Mouse (Mus musculus): ENCODE measurements around the gene Barhl2.

Gene Barhl2

DNA sequence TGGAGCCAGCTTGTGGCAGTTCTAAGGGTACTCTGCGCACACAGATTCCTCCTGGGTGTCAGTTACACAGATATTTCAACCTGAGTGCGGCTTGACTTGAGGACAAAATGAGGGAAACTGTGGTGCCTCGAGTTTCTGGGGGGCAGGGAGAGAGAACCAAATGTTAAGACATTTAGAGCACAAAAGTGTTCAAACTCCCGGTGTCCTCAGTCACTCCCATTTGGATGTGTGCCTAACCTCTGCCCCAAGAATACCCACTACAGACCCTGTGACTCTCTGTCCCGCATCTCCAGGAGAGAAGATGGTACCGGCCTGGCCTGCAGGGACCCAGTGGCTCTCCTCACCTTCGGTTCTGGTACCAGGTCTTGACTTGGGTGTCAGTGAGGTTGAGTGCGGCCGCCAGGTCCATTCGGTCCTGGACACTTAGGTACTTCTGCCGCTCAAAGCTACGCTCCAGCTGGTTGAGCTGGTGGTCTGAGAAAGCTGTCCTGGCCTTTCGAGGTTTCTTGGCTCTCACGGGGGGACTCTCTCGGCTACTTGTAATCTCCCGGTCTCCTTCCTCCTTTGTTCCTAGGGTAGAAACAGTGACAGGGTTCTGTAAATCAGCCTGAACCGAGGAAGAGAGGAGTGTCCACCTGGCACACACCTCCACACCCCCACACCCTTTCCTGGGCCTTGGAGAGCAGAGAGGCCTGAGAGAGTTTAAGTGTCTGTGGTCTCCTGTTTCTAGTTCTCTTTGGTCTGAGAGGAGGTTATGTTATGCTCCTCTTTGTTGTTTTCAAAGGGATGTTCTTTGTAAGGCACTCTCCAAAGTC, 2.7 kb downstream of the Barhl2 start:
- no peak for DNase-seq (ENCODE audit: low read depth in 2 of 2, low spot score in 2 of 2)

- no peak for DNase-seq (ENCODE audit: low read depth in 2 of 2, low spot score in 2 of 2)
Measured at GRCm38 (mm10) chr5:106454411-106455105, 3.4 kb downstream of the Barhl2 start.

DNA sequence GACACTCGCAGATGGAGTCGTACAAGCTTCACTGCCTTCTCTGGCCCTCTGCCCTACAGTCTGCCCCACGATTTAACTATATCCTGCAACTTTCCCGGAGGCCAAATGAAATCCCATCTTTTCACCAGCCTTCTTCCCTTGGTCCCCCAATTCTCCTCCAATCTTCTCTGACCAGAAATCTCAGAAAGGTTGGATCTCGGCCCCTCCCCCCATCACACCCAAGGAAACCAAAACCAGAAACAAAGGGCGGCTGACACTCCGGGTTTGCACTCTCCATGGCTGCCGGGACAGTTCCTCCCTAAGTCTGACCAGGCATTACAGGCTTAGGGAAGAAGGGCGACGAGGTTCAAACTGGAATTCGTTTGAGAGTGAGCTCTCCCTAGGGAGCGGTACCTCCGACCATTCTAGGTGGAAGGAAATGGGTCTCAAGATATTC, 4.1 kb downstream of the Barhl2 start:
- no peak for DNase-seq (ENCODE audit: low read depth in 2 of 2, low spot score in 2 of 2)

- DNase-seq (ENCODE audit: low read depth in 2 of 2, low spot score in 2 of 2) = no peak
Measured at GRCm38 (mm10) chr5:106453181-106453885, 4.6 kb downstream of the Barhl2 start.

DNA sequence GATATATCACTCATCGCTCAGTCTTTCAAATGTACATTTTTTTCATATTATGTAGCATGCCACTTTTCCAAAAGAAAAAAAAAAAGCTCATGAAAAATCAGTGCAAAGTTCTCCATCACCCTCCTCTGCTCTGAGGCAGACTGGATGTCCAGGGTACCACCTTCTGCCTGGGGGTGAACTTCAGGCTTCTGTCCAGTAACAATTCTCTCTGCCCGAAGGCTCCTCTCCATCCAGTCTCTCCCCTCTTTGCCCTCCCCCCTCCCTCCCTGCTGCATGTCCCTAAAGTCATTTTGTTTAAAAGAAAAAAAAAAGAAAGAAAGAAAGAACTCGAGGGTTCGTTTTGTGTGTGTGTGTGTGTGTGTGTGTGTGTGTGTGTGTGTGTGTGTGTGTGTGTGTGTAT, 5.3 kb downstream of the Barhl2 start:
- DNase-seq (ENCODE audit: low read depth in 2 of 2, low spot score in 2 of 2) = no peak

GRCm38 (mm10) chr5:106451681-106452440, 6.1 kb downstream of the Barhl2 start:
- no peak for DNase-seq (ENCODE audit: low read depth in 2 of 2, low spot score in 2 of 2)

GRCm38 (mm10) chr5:106450426-106451160, 7.4 kb downstream of the Barhl2 start:
- no peak for DNase-seq (ENCODE audit: low read depth in 2 of 2, low spot score in 2 of 2)

DNA sequence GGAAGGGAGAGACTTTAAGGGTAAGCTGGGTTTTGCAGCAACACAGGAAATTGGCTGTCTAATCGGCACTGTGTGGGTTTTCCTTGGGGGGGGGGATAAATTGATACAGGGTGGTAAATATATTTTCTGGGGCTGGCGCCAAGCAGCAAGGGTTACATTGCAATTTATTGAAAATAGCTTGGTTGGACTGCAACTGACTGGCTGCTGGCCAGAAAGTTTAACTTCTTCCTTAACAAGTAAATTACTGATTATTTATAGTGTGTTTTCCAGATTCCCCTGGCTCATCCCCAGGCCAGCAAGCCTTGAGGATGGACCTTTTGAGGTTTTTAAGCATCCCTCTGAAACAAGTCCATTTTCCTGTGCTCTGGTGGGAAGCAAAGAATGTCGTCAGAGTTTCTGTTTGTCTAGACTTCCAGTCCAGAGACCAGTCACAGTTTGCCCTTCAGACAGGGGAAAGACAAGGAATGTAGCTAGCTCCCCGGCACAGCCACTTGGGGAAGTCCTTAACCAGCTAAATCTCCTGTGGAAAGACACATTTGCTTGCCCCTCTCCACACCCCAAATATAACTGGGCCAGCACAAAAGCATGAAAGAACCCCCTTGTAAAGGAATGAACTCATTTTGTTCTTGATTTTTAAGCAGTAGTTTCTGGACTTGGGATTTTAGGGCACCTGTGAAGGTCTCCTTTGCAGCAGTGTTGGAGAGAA, 8.1 kb downstream of the Barhl2 start:
- no peak for DNase-seq (ENCODE audit: low read depth in 2 of 2, low spot score in 2 of 2)

GRCm38 (mm10) chr5:106448798-106449125, 9.2 kb downstream of the Barhl2 start:
- no peak for DNase-seq (ENCODE audit: low read depth in 2 of 2, low spot score in 2 of 2)

- no peak for DNase-seq (ENCODE audit: low read depth in 2 of 2, low spot score in 2 of 2)
Measured at GRCm38 (mm10) chr5:106447951-106448797, 9.8 kb downstream of the Barhl2 start.

GRCm38 (mm10) chr5:106447091-106447820, 10.7 kb downstream of the Barhl2 start:
- no peak for DNase-seq (ENCODE audit: low read depth in 2 of 2, low spot score in 2 of 2)

DNA sequence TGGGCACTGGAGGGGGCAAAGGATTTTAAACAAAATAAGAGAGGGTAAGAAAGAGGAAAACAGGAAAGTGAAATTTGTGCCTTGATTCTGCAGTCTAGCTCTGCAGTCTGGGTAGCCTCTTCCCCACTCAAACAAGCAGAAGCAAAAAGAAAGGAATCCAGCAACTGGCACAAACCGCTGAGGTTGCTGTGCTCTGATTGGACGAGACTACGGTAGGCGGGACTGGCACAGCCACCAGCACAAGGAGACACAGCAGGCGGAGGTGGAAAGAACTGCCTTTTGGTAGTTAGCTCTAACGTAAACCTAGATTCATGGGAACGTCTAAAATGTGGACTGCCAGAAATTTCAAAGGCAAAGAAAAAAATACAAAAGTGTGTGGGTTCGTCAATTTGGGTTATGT, 11.4 kb downstream of the Barhl2 start:
- no peak for DNase-seq (ENCODE audit: low read depth in 2 of 2, low spot score in 2 of 2)

DNA sequence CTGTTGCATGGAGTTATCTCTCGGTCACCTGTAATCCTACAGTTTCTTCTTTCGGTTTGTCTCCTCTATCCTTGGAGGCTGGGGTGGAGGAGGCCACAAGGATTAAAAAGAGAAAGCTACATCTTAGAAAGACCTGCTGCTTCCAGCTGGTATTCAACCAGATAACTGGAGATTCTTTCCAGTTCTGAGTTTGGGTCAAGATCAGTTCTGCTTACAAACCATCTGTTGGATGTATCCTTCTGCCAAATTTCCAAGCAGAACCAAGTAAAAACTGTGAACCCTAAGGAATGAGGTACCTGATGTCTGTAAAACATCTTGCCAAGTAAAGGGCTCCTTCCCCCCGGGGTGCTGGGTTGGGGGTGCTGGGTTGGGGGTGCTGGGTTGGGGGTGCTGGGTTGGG, 12.3 kb downstream of the Barhl2 start:
- DNase-seq (ENCODE audit: low read depth in 2 of 2, low spot score in 2 of 2) = no peak

DNA sequence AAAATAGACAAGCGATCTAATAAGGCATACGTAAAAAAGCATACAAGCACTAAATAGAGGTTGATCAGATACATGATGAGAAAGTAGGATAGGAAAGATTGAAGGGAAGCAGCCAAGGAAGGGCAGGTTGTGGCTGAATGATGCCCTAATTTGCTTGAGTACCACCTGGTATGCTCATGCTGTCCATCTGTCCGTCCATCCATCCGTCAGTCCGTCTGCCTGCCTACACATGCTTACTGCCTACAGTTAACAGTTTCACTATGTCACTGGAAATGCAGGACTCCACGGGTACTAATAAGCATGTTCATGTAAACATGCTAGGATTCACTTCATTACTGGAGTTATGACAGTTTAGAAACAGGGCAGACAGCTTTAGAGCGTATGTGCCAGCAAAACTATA, 19.1 kb downstream of the Barhl2 start:
- no peak for DNase-seq (ENCODE audit: low read depth in 2 of 2, low spot score in 2 of 2)

GRCm38 (mm10) chr5:106426069-106426468, 31.9 kb downstream of the Barhl2 start:
- DNase-seq (ENCODE audit: low read depth in 2 of 2, low spot score in 2 of 2) = no peak

DNA sequence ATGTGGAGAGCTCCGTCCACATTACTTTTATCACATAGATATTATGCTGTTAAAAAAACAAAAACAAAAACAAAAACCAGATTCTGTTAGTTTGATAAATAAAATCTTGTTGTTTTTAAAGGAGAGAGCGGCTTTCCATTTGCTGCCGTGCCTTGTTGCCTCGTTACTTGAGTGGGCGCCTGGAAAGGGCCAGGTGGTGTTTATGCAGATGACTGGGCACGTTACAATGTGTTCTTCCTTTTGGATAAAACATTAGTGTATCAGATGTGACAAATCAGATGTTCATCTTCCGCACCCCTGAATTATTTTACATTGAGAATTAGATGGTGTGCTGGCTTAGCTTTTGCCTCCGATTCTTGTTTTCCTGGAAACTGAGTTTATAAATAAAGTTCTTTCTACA, 37.1 kb downstream of the Barhl2 start:
- DNase-seq (ENCODE audit: low read depth in 2 of 2, low spot score in 2 of 2) = no peak

DNA sequence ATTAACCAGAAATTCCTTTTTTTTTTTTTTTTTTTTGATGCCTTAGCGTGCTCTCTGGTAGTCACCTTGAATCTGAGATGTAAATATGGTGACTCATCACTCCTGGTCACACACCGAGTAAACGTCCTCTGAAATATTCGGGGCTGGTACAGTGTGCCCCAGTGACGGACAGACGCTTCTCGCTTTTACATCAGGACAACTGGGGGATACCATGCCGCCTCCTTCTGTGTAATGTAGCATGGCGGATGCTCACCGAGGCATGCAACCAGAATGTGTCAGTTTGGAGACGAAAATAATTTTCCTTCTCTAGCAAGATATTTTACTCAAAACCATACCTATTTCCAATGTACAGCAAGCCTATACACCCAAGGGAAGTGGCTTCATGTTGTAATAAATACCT, 37.6 kb downstream of the Barhl2 start:
- no peak for DNase-seq (ENCODE audit: low read depth in 2 of 2, low spot score in 2 of 2)

DNA sequence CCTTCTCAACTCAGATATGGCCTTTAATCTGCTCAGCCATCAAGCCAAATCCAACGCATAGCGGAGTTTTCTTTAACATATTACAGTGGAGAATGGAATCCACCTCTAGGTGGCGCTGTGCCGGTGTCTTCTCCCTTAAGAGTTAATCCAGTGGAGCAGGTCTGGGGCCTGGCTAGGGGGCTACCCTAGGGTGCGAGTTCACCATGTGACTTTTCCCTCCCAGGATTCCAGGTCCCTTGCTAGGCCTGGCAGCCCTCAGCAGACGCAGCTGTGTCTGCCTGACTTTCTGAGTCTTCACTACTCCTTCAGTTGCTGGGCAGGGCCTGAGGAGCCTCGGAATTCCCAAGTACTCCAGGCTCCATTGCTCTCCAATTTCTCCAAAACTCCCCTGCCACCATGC, 40.8 kb downstream of the Barhl2 start:
- no peak for DNase-seq (ENCODE audit: low read depth in 2 of 2, low spot score in 2 of 2)

- no peak for DNase-seq (ENCODE audit: low read depth in 2 of 2, low spot score in 2 of 2)
Measured at GRCm38 (mm10) chr5:106416550-106416949, 41.4 kb downstream of the Barhl2 start.

Data from CD8-positive naive resting alpha-beta T cell, adult 2 months (primary cell).